Mouse (Mus musculus): ENCODE measurements at regions not wholly inside any gene's neighbourhood (a gene's known extent, or its start where the extent isn't known, plus 50 kb on each side); places are given as distances from the start of the nearest gene placed in this dataset.

DNA sequence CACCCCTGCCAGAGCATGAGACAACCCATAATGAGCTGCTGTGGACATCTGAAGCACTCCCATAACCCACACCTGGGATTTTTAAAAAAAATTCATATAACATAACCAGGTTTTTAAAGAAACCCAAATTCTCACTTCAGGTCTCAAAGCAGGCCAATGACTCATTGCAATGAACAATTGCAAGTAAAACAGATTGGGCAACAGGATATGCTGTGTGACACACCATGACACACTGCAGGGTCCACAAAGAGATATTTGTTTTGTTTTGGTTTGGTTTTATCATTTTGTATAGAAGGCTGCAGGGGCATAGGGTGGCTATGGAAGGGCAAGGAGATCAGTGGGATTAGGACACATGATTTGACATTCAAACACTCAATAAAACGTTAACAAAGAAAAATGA, 1082.1 kb upstream of the Zeb2 start:
- no peak for TF ChIP-seq CTCF (conservative IDR thresholded peaks at IDR 0.05; ENCODE audit: insufficient read depth, insufficient read length, low read depth, low read length)
- TF ChIP-seq POLR2A (IDR thresholded peaks at IDR 0.05; ENCODE audit: low read depth, low read length) = no peak

All from kidney, adult 2 months (tissue).